Mouse (Mus musculus): ENCODE measurements at regions not wholly inside any gene's neighbourhood (a gene's known extent, or its start where the extent isn't known, plus 50 kb on each side); places are given as distances from the start of the nearest gene placed in this dataset.
A peak's percentile ranks its signal among the peaks of the same experiment; 100 is the strongest.

DNA sequence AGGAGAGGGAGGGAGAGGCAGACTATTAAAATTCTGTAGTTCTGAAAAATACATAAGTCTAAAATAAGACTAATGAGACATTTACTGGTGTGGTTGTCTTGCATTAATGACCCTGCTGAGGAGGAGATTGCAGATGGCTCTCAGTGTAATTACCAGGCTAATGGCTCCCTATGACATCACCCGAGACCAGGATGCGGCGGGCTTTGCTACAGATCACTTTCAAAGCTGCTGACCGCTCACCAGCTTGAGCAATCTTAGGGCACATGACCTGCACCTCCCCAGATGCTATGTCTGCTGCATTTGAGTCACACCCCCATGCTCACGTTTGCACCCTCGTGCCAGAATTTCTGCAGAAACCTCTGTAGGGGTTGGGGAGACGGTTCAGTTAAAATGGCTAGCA, 242.0 kb downstream of the Gm26897 start:
- Histone ChIP-seq H3K4me2 (ENCODE audit: low read depth, low read length, poor library complexity, severe bottlenecking) (no peak overlapping the region), H3K9ac (replicated peaks; ENCODE audit: low read length, poor library complexity, severe bottlenecking) (no peak overlapping the region), H3K27ac (ENCODE audit: low read depth, low read length) (no peak overlapping the region), H3K4me1 (ENCODE audit: insufficient read depth, low read length) (no peaks in the 10 kb centered on the region), H3K4me3 (ENCODE audit: low read depth, low read length) (no peak overlapping the region), H3K36me3 (ENCODE audit: insufficient read depth, low read length) (no peaks in the 10 kb centered on the region), H3K9me3 (ENCODE audit: low read length) (no peaks in the 10 kb centered on the region), H3K27me3 (ENCODE audit: insufficient read depth, low read length) (no peaks in the 10 kb centered on the region)
- peak; percentile 20 for DNase-seq (ENCODE audit: low spot score)
- WGBS = 35% methylated on average over 7 of the region's 7 CpGs
- no peak for ATAC-seq (ENCODE audit: low FRiP score)
- no peak for TF ChIP-seq CTCF (IDR thresholded peaks at IDR 0.05)

- no peaks in the 10 kb centered on the region for H3K4me1 ChIP-seq (ENCODE audit: insufficient read depth, low read length)
- H3K27me3 ChIP-seq (ENCODE audit: insufficient read depth, low read length) = no peaks in the 10 kb centered on the region
- DNase-seq (ENCODE audit: low spot score) (no peak), ATAC-seq (ENCODE audit: low FRiP score) (no peak)
- no peak for TF ChIP-seq CTCF (IDR thresholded peaks at IDR 0.05)
- H3K9ac ChIP-seq (replicated peaks; ENCODE audit: low read length, poor library complexity, severe bottlenecking) = no peak overlapping the region
- no peak overlapping the region for H3K4me2 ChIP-seq (ENCODE audit: low read depth, low read length, poor library complexity, severe bottlenecking)
- no peak overlapping the region for H3K27ac ChIP-seq (ENCODE audit: low read depth, low read length)
- H3K9me3 ChIP-seq (ENCODE audit: low read length) = 0 out of 2 replicates have a peak, but pooled peaks cover 3% of the 10 kb centered on the region
- no peaks in the 10 kb centered on the region for H3K36me3 ChIP-seq (ENCODE audit: insufficient read depth, low read length)
- 85% methylated on average over 3 of the region's 3 CpGs for WGBS
- H3K4me3 ChIP-seq (ENCODE audit: low read depth, low read length) = no peak overlapping the region
These were observed 245.9 kb downstream of the Gm26897 start for GRCm38 (mm10) chr5:111979601-111980000.

DNA sequence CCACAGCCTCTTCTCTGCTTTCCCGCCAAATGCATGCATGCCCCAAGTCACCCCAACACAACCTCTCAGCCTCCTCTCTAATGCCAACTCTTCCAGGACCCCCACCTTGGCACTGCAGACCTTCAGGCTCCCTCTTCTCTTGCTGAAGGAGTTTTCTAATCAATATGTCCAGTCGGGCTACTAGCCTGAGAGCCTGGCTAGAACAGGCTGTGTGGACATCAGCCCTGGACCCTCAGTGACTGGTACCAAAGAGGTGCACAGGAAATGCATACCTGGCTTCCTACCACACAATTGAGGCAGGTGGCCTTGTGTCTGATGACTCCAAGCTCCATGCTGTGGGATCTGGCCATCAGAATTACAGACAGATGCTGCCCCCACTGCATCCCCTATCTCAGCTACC, 248.4 kb downstream of the Gm26897 start:
- no peaks in the 10 kb centered on the region for H3K4me1 ChIP-seq (ENCODE audit: insufficient read depth, low read length)
- TF ChIP-seq CTCF (IDR thresholded peaks at IDR 0.05) = no peak
- 86% methylated on average over 2 of the region's 2 CpGs for WGBS

DNA sequence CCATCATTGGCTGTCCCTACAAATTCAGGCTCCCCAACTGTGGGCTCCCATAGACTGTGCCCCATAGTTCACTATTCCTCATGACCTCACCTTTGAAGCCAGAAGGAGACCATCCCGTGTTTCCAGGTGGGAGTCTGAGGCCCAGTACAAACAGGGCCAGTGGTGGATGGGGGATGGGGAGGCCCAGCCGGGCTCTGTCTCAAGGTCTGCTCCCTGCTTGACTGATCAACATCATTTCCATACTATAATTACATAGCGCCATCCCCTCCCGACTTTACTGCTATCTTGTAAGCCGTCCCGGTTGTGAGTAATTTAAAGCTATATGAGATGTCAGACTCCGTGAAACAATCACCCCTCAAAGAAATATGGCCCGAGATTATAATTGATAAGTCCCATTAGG, 252.3 kb downstream of the Gm26897 start:
- H3K4me2 ChIP-seq (ENCODE audit: low read depth, low read length, poor library complexity, severe bottlenecking) = no peak overlapping the region
- 0 out of 2 replicates have a peak, but pooled peaks cover 3% of the 10 kb centered on the region for H3K9me3 ChIP-seq (ENCODE audit: low read length)
- DNase-seq (ENCODE audit: low spot score) (no peak), ATAC-seq (ENCODE audit: low FRiP score) (no peak)
- 66% methylated on average over 8 of the region's 8 CpGs for WGBS
- no peak overlapping the region for H3K4me3 ChIP-seq (ENCODE audit: low read depth, low read length)
- no peak overlapping the region for H3K9ac ChIP-seq (replicated peaks; ENCODE audit: low read length, poor library complexity, severe bottlenecking)
- H3K27ac ChIP-seq (ENCODE audit: low read depth, low read length) = no peak overlapping the region
- no peaks in the 10 kb centered on the region for H3K4me1 ChIP-seq (ENCODE audit: insufficient read depth, low read length)
- no peak for TF ChIP-seq CTCF (IDR thresholded peaks at IDR 0.05)
- no peaks in the 10 kb centered on the region for H3K27me3 ChIP-seq (ENCODE audit: insufficient read depth, low read length)
- H3K36me3 ChIP-seq (ENCODE audit: insufficient read depth, low read length) = no peaks in the 10 kb centered on the region

More for the DNA sequence above, 248.4 kb downstream of the Gm26897 start:
- Histone ChIP-seq H3K36me3 (ENCODE audit: insufficient read depth, low read length) (no peaks in the 10 kb centered on the region), H3K9ac (replicated peaks; ENCODE audit: low read length, poor library complexity, severe bottlenecking) (no peak overlapping the region), H3K4me2 (ENCODE audit: low read depth, low read length, poor library complexity, severe bottlenecking) (no peak overlapping the region), H3K9me3 (ENCODE audit: low read length) (0 out of 2 replicates have a peak, but pooled peaks cover 3% of the 10 kb centered on the region), H3K4me3 (ENCODE audit: low read depth, low read length) (no peak overlapping the region), H3K27ac (ENCODE audit: low read depth, low read length) (no peak overlapping the region), H3K27me3 (ENCODE audit: insufficient read depth, low read length) (no peaks in the 10 kb centered on the region)
- DNase-seq (ENCODE audit: low spot score) (no peak), ATAC-seq (ENCODE audit: low FRiP score) (no peak)

DNA sequence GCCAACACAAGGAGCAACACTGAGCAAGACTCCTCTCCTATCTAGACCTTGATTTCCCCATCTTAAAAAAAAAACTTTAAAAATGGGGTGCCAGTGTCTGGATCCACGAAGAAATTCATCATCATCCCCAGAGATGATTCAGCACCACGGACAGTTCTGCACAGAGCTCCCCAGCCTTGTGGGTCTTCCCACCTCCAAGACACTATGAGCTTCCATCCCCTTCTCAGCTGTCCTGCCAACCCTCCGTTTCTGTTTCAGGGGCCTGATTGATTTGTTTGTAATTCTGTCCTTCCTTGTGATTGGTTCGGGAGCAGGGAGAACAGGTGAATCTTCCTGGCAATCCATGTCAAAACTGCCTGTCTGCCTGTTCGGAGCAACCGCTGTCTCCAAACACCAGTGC, 253.3 kb downstream of the Gm26897 start:
- H3K27ac ChIP-seq (ENCODE audit: low read depth, low read length) = no peak overlapping the region
- H3K9ac ChIP-seq (replicated peaks; ENCODE audit: low read length, poor library complexity, severe bottlenecking) = no peak overlapping the region
- no peaks in the 10 kb centered on the region for H3K9me3 ChIP-seq (ENCODE audit: low read length)
- H3K4me3 ChIP-seq (ENCODE audit: low read depth, low read length) = no peak overlapping the region
- WGBS = 54% methylated on average over 6 of the region's 6 CpGs
- ATAC-seq (ENCODE audit: low FRiP score) (no peak), DNase-seq (ENCODE audit: low spot score) (no peak)
- no peaks in the 10 kb centered on the region for H3K27me3 ChIP-seq (ENCODE audit: insufficient read depth, low read length)
- no peaks in the 10 kb centered on the region for H3K4me1 ChIP-seq (ENCODE audit: insufficient read depth, low read length)
- TF ChIP-seq CTCF (IDR thresholded peaks at IDR 0.05) = no peak
- no peaks in the 10 kb centered on the region for H3K36me3 ChIP-seq (ENCODE audit: insufficient read depth, low read length)
- no peak overlapping the region for H3K4me2 ChIP-seq (ENCODE audit: low read depth, low read length, poor library complexity, severe bottlenecking)

- Histone ChIP-seq H3K9ac (replicated peaks; ENCODE audit: low read length, poor library complexity, severe bottlenecking) (no peak overlapping the region), H3K27ac (ENCODE audit: low read depth, low read length) (no peak overlapping the region), H3K4me2 (ENCODE audit: low read depth, low read length, poor library complexity, severe bottlenecking) (no peak overlapping the region), H3K27me3 (ENCODE audit: insufficient read depth, low read length) (no peaks in the 10 kb centered on the region), H3K4me1 (ENCODE audit: insufficient read depth, low read length) (no peaks in the 10 kb centered on the region), H3K36me3 (ENCODE audit: insufficient read depth, low read length) (no peaks in the 10 kb centered on the region), H3K4me3 (ENCODE audit: low read depth, low read length) (no peak overlapping the region), H3K9me3 (ENCODE audit: low read length) (no peaks in the 10 kb centered on the region)
- DNase-seq (ENCODE audit: low spot score) (no peak), ATAC-seq (ENCODE audit: low FRiP score) (no peak)
- 88% methylated on average over 10 of the region's 10 CpGs for WGBS
- no peak for TF ChIP-seq CTCF (IDR thresholded peaks at IDR 0.05)
These were observed 258.1 kb downstream of the Gm26897 start for GRCm38 (mm10) chr5:111991805-111992204.
